Mouse (Mus musculus) layer of hippocampus, postnatal 25 days (tissue): Measurements from ENCODE around the gene Olfr143. TPM values are rescaled to one million over a fixed set of nuclear protein-coding genes. Genes with fewer than 3 reads are reported as not detected.

Experiments used
- DNase-seq, 2 experiments: peaks; one replicate each; pipeline ENCODE4 v3.0.0; 2022; ENCODE audit warnings: mixed read lengths in 2 of 2, low spot score in 1 of 2; ENCODE audit errors: extremely low spot score in 1 of 2
- total RNA-seq, 2 experiments: library from RNA; stranded (reverse); gene quantifications; 2 replicates each; pipeline ENCODE4 v1.2.3; 2021

Gene Olfr143
- not detected for total RNA-seq

- DNase-seq = no peak
Measured at GRCm38 (mm10) chr9:38252474-38252873, at the start of gene Olfr143. Gene Olfr143, plus strand, starts transcription at chr9:38252774.

- no peak for DNase-seq
Measured at GRCm38 (mm10) chr9:38208065-38208464, 44.5 kb upstream of the Olfr143 start, which contains the start of gene Olfr893. Gene Olfr893, plus strand, starts transcription at chr9:38208365.

DNA sequence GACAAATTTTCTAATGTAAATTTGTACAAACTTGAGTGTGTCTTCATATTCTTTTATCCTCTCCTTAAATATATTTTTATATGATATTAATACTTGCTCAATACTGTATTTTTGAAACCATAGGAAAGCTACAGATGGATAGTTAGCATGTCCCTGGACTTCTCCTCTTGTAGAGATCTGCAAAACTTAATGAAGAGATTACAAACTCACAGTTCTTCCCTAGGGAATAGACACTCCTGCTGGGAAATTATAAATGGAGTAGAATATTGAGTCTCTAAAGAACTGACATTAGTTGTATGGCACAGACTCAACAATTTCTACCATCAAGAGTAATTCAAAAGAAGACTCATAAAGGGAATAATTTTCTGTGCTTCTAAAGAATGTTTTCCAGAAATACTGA is 34.8 kb upstream of the Olfr143 start, which contains the start of gene Olfr894:
Olfr894 (plus strand) TSS at position 301 of the 400 bp plus-strand sequence.
- DNase-seq = no peak

DNA sequence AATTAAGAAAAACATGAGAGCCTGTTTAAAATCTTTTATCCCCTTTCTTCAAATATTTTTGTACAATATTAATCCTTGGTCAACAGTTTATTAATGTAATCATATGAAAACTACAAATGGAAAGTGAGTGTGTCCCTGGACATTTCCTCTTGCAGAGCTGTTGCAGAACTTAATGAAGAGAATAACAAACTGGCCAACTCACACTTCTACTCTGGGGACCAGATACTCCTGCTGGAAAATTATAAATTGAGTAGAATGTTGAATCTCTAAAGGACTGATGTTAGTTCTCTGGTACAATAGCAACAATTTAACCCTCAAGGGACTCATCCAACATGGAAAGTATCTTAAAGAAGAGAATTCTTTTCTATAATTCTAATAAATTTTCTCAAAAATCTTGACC is 15.0 kb downstream of the Olfr143 start, which contains the start of gene Olfr895:
Olfr895 (plus strand) TSS at position 301 of the 400 bp plus-strand sequence.
- no peak for DNase-seq

GRCm38 (mm10) chr9:38290807-38291206 is 38.2 kb downstream of the Olfr143 start, which contains the start of gene Olfr896-ps1:
Gene Olfr896-ps1, plus strand, starts transcription at chr9:38291107.
- no peak for DNase-seq

Other genes with a start within 250 kb of the Olfr143 start
- not detected for gene Olfr883, start 227.0 kb upstream of the Olfr143 start, total RNA-seq
- gene Olfr884, start 206.2 kb upstream of the Olfr143 start, total RNA-seq = not detected
- not detected for gene Olfr885, start 191.5 kb upstream of the Olfr143 start, total RNA-seq
- not detected for gene Olfr887, start 168.7 kb upstream of the Olfr143 start, total RNA-seq
- gene Olfr888, start 144.6 kb upstream of the Olfr143 start, total RNA-seq = not detected
- gene Olfr889, start 137.6 kb upstream of the Olfr143 start, total RNA-seq = not detected
- gene Olfr890, start 110.3 kb upstream of the Olfr143 start, total RNA-seq = not detected
- not detected for gene Olfr891, start 72.0 kb upstream of the Olfr143 start, total RNA-seq
- gene Olfr893, start 44.4 kb upstream of the Olfr143 start, total RNA-seq = not detected
- gene Olfr894, start 34.7 kb upstream of the Olfr143 start, total RNA-seq = not detected
- not detected for gene Olfr895, start 15.1 kb downstream of the Olfr143 start, total RNA-seq
- gene Olfr896-ps1, start 38.3 kb downstream of the Olfr143 start, total RNA-seq = not detected
- not detected for gene Olfr25, start 76.3 kb downstream of the Olfr143 start, total RNA-seq
- not detected for gene Olfr898, start 95.6 kb downstream of the Olfr143 start, total RNA-seq
- gene Olfr250, start 114.1 kb downstream of the Olfr143 start, total RNA-seq = not detected
- not detected for gene Olfr251, start 124.3 kb downstream of the Olfr143 start, total RNA-seq
- gene Olfr147, start 148.9 kb downstream of the Olfr143 start, total RNA-seq = not detected
- gene Olfr901, start 176.7 kb downstream of the Olfr143 start, total RNA-seq = not detected
- not detected for gene Olfr902, start 194.9 kb downstream of the Olfr143 start, total RNA-seq
- gene Olfr904, start 210.4 kb downstream of the Olfr143 start, total RNA-seq = not detected
- under 1 TPM in 1 of 2 experiments, not detected in 1; 0.07 TPM for gene Olfr905, start 218.3 kb downstream of the Olfr143 start, total RNA-seq
- not detected for gene Olfr906, start 234.3 kb downstream of the Olfr143 start, total RNA-seq
- gene Olfr907, start 243.0 kb downstream of the Olfr143 start, total RNA-seq = not detected